Mouse (Mus musculus) left cerebral cortex, adult 6 months (tissue): ENCODE data around the gene Scgb2b27. TPM values are rescaled to one million over a fixed set of nuclear protein-coding genes. Genes with fewer than 3 reads are reported as not detected.

Experiments
- long read RNA-seq, 2 experiments: library from polyadenylated mRNA; unstranded; transcript quantifications; one replicate each; pipeline ENCODE4 v2.0.0; 2019 to 2020
- polyA plus RNA-seq: library from polyadenylated mRNA; unstranded; fragments of <200 nt; fragmentation: Nextera tagmentation; gene quantifications from 2 replicates; pipeline ENCODE4 v1.2.3, GENCODE M21; 2021

Gene Scgb2b27
- not detected in 2 replicates for polyA plus RNA-seq
- long read RNA-seq, experiment 1, result 0 reads
- long read RNA-seq, experiment 2, result 0 reads

GRCm38 (mm10) chr7:34013842-34014241 is at the start of gene Scgb2b27:
Gene Scgb2b27 (minus strand): TSS chr7:34013942.

GRCm38 (mm10) chr7:34021183-34021582 is 7.4 kb upstream of the Scgb2b27 start, which contains the start of gene Scgb1b27:
Gene Scgb1b27 (plus strand): TSS chr7:34021483.

Other genes with a start within 250 kb of the Scgb2b27 start
- gene Scgb2b26, start 68.9 kb downstream of the Scgb2b27 start, polyA plus RNA-seq, result not detected in 2 replicates
- gene Scgb1b27, start 7.5 kb upstream of the Scgb2b27 start, polyA plus RNA-seq, result not detected in 2 replicates
- gene Scgb1b30, start 81.5 kb upstream of the Scgb2b27 start, polyA plus RNA-seq, result not detected in 2 replicates
- gene Wtip, start 119.3 kb upstream of the Scgb2b27 start, polyA plus RNA-seq, result 0.60 and 0.65 TPM in 2 replicates
- 87.8 and 104 TPM in 2 replicates for gene Uba2, start 155.7 kb upstream of the Scgb2b27 start, polyA plus RNA-seq
- gene Pdcd2l, start 182.7 kb upstream of the Scgb2b27 start, polyA plus RNA-seq, result 30.0 and 41.1 TPM in 2 replicates
- 529 and 592 TPM in 2 replicates for gene Gpi1, start 216.4 kb upstream of the Scgb2b27 start, polyA plus RNA-seq
- gene Gm6096, start 237.1 kb upstream of the Scgb2b27 start, polyA plus RNA-seq, result not detected in 2 replicates